Mouse (Mus musculus): ENCODE results near the gene Exosc6. TPM values are rescaled to one million over a fixed set of nuclear protein-coding genes. Genes with fewer than 3 reads are reported as not detected.

Exosc6 gene
- total and polyA plus RNA-seq, 2 experiments = not detected

DNA sequence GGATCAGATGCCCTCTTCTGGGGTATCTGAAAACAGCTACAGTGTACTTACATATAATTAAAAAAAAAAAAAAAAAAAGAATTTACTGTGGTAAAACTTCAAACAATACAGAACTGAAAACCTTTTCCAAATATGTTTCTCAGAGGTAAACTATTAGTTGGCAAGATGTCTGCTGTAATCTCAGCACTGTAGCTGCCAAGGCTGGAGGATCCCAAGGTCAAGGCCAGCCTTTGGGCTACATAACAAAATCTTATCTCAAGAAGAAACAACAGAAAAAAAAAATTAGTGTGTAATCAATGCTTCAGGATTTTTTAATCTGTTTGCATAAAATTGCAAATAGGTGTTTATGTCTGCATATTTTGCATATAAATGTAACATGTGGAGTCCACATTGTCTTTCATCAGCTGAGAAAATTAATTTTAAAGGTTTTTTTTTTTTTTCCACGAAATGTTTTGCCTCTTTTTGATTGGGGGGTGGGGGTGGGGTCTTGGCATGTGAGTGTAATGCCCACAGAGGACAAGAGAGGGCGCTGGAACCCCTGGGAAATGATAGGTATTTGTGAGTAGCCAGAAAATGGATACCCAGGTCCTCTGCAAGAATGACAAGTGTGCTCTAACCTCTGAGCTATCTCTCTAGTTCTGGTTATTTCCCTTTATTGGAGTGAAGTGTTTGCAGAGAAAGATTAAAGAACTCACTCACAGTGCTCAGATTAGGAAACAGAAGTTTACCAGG lies 12.0 kb upstream of the Exosc6 start:
- 15% methylated on average over 2 of the region's 2 CpGs for WGBS
- peak; percentile 41 for TF ChIP-seq CTCF (IDR thresholded peaks at IDR 0.05; ENCODE audit: low read depth, low read length)
- no peak for TF ChIP-seq POLR2A (IDR thresholded peaks at IDR 0.05; ENCODE audit: extremely low read depth, insufficient read depth, low read length)
- peak; percentile 81 for DNase-seq (ENCODE audit: extremely low read depth, low read depth, low spot score)

DNA sequence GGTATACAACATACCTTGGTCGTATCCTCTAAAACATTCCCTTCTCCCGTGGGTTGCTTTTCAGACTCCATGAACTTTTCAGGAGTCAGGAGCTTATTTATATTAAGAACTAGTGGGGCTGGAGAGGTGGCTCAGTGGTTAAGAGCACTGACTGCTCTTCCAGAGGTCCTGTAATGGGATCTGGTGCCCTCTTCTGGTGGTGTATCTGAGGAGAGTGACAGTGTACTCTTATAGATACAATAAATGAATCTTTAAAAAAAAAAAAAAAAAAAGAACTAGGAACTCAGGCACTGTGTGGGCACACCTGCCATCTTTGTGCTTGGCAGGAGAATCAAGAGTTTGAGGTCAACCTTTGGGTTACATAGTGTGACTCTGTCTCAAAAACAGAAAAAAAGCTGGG lies 7.4 kb upstream of the Exosc6 start:
- peak; percentile 33 for DNase-seq (ENCODE audit: extremely low read depth, low read depth, low spot score)
- H3K79me2 ChIP-seq (ENCODE audit: control insufficient read depth, insufficient read depth, low read length) = no peaks in the 10 kb centered on the region
- H3K4me3 ChIP-seq (ENCODE audit: insufficient read depth, low read depth, low read length) = no peak overlapping the region
- H3K4me1 ChIP-seq (ENCODE audit: control insufficient read depth, insufficient read depth, low read length) = peaks cover 16% of the 10 kb centered on the region
- TF ChIP-seq CTCF (IDR thresholded peaks at IDR 0.05; ENCODE audit: low read depth, low read length) (no peak), POLR2A (IDR thresholded peaks at IDR 0.05; ENCODE audit: extremely low read depth, insufficient read depth, low read length) (no peak)
- H3K27ac ChIP-seq (replicated peaks; ENCODE audit: insufficient read depth, low read depth, low read length) = no peak overlapping the region
- H3K9ac ChIP-seq (ENCODE audit: low read depth, low read length) = no peak overlapping the region
- WGBS = 81% methylated on average over 2 of the region's 2 CpGs
- H3K27me3 ChIP-seq (ENCODE audit: control insufficient read depth, insufficient read depth, low read length) = no peaks in the 10 kb centered on the region
- H3K36me3 ChIP-seq (ENCODE audit: control insufficient read depth, insufficient read depth, low read length) = peaks cover 88% of the 10 kb centered on the region

More for the DNA sequence above, 12.0 kb upstream of the Exosc6 start:
- H3K79me2 ChIP-seq (ENCODE audit: control insufficient read depth, insufficient read depth, low read length) = no peaks in the 10 kb centered on the region; the same call in 1 of the 2 replicates
- H3K4me1 ChIP-seq (ENCODE audit: control insufficient read depth, insufficient read depth, low read length) = peaks cover 6% of the 10 kb centered on the region
- H3K36me3 ChIP-seq (ENCODE audit: control insufficient read depth, insufficient read depth, low read length) = peaks cover 87% of the 10 kb centered on the region
- no peak overlapping the region for H3K27ac ChIP-seq (replicated peaks; ENCODE audit: insufficient read depth, low read depth, low read length)
- no peaks in the 10 kb centered on the region for H3K27me3 ChIP-seq (ENCODE audit: control insufficient read depth, insufficient read depth, low read length)
- no peak overlapping the region for H3K9ac ChIP-seq (ENCODE audit: low read depth, low read length)
- no peak overlapping the region for H3K4me3 ChIP-seq (ENCODE audit: insufficient read depth, low read depth, low read length)

DNA sequence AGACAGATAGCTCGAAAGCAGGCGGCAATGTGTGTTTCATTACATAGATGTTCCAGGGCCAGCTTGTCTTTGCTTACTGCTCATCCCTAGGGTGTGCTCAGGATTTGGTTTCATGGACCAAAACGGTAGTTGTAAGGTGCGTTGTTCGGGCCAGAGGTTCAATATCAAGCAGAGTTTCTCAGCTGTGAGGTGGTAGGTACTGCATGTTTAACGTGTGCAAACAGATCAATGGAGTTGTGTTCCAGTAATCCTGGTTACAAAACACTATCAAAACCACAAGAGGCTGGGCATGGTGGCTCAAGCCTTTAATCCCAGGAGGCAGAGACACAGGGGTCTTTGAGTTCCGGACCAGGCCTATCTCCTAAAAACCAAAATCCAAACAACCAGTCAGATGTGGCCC lies 7.0 kb upstream of the Exosc6 start:
- H3K27ac ChIP-seq (replicated peaks; ENCODE audit: insufficient read depth, low read depth, low read length) = 0 out of 2 replicates have a peak overlapping the region, but pooled peaks have one; percentile 2
- peak; percentile 74 for DNase-seq (ENCODE audit: extremely low read depth, low read depth, low spot score)

DNA sequence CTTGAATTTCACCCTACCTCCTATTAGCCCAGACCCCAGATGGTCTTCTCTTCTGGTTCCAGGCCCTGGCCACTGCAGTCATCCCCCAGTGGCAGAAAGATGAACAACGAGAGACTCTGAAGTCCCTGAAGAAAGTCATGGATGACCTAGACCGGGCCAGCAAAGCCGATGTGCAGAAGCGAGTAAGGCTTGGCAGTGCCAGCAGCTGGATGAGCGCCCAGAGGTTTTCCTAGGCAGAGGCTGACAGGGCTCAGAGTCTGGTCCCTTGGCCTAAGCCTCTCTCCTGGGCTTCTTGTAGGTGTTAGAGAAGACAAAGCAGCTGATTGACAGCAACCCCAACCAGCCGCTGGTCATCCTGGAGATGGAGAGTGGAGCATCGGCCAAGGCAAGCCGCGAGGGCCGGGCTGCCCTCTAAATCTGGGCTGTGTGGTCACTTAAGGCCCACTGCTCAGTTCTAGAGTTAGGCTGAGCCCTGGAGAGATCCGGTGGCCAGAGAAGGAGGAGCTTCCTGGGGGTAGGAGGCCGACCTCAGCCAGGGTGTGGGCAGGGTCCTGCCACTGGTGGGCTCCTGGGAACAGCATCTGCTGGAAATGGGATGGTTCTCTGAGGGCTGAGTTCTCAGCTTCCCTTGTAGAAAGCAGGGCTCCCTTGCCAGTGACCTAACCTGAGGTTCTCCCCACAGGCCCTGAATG lies 2.2 kb upstream of the Exosc6 start:
- Histone ChIP-seq H3K27ac (replicated peaks; ENCODE audit: insufficient read depth, low read depth, low read length) (no peak overlapping the region), H3K9ac (ENCODE audit: low read depth, low read length) (no peak overlapping the region), H3K4me1 (ENCODE audit: control insufficient read depth, insufficient read depth, low read length) (peaks cover 15% of the 10 kb centered on the region), H3K4me3 (ENCODE audit: insufficient read depth, low read depth, low read length) (no peak overlapping the region), H3K79me2 (ENCODE audit: control insufficient read depth, insufficient read depth, low read length) (no peaks in the 10 kb centered on the region), H3K27me3 (ENCODE audit: control insufficient read depth, insufficient read depth, low read length) (no peaks in the 10 kb centered on the region), H3K36me3 (ENCODE audit: control insufficient read depth, insufficient read depth, low read length) (peaks cover 60% of the 10 kb centered on the region)
- WGBS = 74% methylated on average over 12 of the region's 12 CpGs
- peak; percentile 42 for DNase-seq (ENCODE audit: extremely low read depth, low read depth, low spot score)
- no peak for TF ChIP-seq CTCF (IDR thresholded peaks at IDR 0.05; ENCODE audit: low read depth, low read length)
- TF ChIP-seq POLR2A (IDR thresholded peaks at IDR 0.05; ENCODE audit: extremely low read depth, insufficient read depth, low read length) = no peak

More for the DNA sequence above, 7.0 kb upstream of the Exosc6 start:
- no peaks in the 10 kb centered on the region for H3K79me2 ChIP-seq (ENCODE audit: control insufficient read depth, insufficient read depth, low read length)
- H3K4me1 ChIP-seq (ENCODE audit: control insufficient read depth, insufficient read depth, low read length) = peaks cover 16% of the 10 kb centered on the region
- no peaks in the 10 kb centered on the region for H3K27me3 ChIP-seq (ENCODE audit: control insufficient read depth, insufficient read depth, low read length)
- WGBS = 37% methylated on average over 7 of the region's 7 CpGs
- no peak overlapping the region for H3K9ac ChIP-seq (ENCODE audit: low read depth, low read length)
- TF ChIP-seq CTCF (IDR thresholded peaks at IDR 0.05; ENCODE audit: low read depth, low read length) (no peak), POLR2A (IDR thresholded peaks at IDR 0.05; ENCODE audit: extremely low read depth, insufficient read depth, low read length) (no peak)
- peaks cover 90% of the 10 kb centered on the region for H3K36me3 ChIP-seq (ENCODE audit: control insufficient read depth, insufficient read depth, low read length)
- H3K4me3 ChIP-seq (ENCODE audit: insufficient read depth, low read depth, low read length) = no peak overlapping the region

DNA sequence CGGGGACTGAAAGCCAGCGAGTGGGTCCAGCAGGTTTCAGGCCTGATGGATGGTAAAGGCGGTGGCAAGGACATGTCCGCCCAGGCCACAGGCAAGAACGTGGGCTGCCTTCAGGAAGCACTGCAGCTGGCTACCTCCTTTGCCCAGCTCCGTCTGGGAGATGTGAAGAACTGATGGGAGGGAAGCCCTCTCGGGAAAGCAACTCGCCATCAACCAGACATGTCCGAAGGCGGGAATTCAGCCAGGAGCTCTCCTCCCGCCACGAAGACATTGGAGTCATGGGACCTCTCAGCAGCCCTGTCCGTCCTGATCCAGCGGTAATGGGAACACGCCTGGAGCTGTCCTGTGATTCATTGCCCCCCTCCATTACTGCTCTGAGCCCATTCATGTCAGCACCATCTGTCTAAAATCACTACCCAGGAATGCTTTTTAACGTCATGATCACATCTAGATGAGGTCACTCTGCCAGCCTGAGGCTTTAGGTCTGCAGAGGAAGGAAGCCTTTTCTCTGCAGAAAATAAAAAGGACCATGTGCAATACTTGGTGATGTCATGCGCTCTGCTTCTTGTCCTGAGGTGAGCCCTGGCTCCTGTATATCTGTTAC lies 1.0 kb upstream of the Exosc6 start:
- Histone ChIP-seq H3K27me3 (ENCODE audit: control insufficient read depth, insufficient read depth, low read length) (no peaks in the 10 kb centered on the region), H3K79me2 (ENCODE audit: control insufficient read depth, insufficient read depth, low read length) (no peaks in the 10 kb centered on the region), H3K4me1 (ENCODE audit: control insufficient read depth, insufficient read depth, low read length) (peaks cover 6% of the 10 kb centered on the region), H3K27ac (replicated peaks; ENCODE audit: insufficient read depth, low read depth, low read length) (no peak overlapping the region), H3K4me3 (ENCODE audit: insufficient read depth, low read depth, low read length) (no peak overlapping the region), H3K9ac (ENCODE audit: low read depth, low read length) (no peak overlapping the region), H3K36me3 (ENCODE audit: control insufficient read depth, insufficient read depth, low read length) (peaks cover 50% of the 10 kb centered on the region)
- no peak for DNase-seq (ENCODE audit: extremely low read depth, low read depth, low spot score)
- WGBS = 92% methylated on average over 17 of the region's 17 CpGs
- no peak for TF ChIP-seq POLR2A (IDR thresholded peaks at IDR 0.05; ENCODE audit: extremely low read depth, insufficient read depth, low read length)
- no peak for TF ChIP-seq CTCF (IDR thresholded peaks at IDR 0.05; ENCODE audit: low read depth, low read length)
